Mouse (Mus musculus): ENCODE measurements at regions not wholly inside any gene's neighbourhood (a gene's known extent, or its start where the extent isn't known, plus 50 kb on each side); places are given as distances from the start of the nearest gene placed in this dataset.
"Not testable (repeated sequence)": the region's sequence is repeated elsewhere in the genome, so short reads cannot be mapped to it uniquely, and the experiment has no call there.

DNA sequence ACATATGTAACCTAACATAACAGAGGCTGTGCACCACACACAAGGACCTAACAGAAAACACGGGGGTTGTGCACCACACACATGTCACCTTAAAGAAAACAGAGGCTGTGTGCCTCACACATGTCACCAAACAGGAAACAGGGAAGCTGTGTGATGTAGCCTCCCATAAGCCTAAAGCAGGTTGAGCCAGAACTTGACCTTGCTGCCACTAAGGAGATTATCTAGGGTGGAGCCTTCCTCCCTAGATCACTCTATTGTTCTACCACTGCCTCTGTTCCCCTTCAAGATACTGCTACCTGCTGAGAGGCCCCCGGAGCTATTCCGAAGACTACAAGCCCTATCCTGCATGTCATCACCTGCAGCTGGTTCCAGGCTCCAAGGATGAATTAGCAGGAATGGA, 100.1 kb upstream of the Thrb start:
- DNase-seq, result not testable (repeated sequence)

- no peak for DNase-seq
Measured at GRCm38 (mm10) chr14:17567927-17568326, 92.1 kb upstream of the Thrb start.

GRCm38 (mm10) chr14:17569087-17569636, 90.9 kb upstream of the Thrb start:
- no peak for DNase-seq

DNA sequence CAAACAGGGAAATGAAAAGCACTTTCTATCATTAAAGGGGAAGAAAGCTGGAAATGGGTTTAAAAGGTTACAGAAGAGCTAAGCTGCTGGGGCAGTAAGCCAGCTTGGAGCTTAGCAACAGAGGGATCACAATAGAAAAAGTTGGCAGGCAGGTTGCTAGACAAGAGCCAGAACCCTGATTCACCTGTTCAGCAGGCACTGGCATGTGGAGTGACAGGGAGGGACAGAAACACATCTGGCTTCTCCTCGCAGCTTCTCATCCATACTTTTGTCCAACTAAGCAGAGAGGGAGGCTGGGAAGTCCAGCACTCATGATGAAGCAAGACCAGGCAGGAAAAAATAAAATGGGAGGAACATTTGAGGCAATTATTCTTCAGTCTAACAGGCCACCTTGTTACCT, 81.3 kb upstream of the Thrb start:
- no peak for DNase-seq

- no peak for DNase-seq
Measured at GRCm38 (mm10) chr14:17589595-17589994, 70.5 kb upstream of the Thrb start.

- DNase-seq, result no peak
Measured at GRCm38 (mm10) chr14:17599553-17599952, 60.5 kb upstream of the Thrb start.

- no peak for DNase-seq
Measured at GRCm38 (mm10) chr14:17602357-17602756, 57.7 kb upstream of the Thrb start.

GRCm38 (mm10) chr14:17606018-17606417, 54.0 kb upstream of the Thrb start:
- DNase-seq, result no peak

- DNase-seq, result no peak
Measured at GRCm38 (mm10) chr14:17607186-17607585, 52.9 kb upstream of the Thrb start.

Data from kidney, postnatal 36 days (tissue).